Mouse (Mus musculus): ENCODE results near the gene Tnip1.

DNA sequence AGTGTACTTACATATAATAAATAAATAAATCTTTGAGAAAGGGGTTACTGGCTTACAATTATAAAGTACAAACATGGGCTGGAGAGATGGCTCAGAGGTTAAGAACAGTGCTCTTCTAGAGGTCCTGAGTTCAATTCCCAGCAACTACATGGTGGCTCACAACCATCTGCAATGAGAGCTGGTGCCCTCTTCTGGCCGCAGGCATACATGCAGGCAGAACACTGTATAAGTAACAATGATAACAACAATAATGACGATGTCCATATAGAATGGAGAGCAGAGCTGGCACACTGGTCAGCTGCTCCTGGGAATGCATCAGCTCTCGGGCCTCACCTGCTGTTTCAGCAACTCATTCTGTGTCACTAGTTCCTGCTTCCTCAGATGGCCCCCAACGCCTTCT, 44.4 kb downstream of the Tnip1 start:
- TF ChIP-seq CTCF (IDR thresholded peaks at IDR 0.05; ENCODE audit: low read depth) (peak; percentile 11; the same call in 1 of the 2 replicates), EP300 (IDR thresholded peaks at IDR 0.05; ENCODE audit: low read depth) (no peak)
